Mouse (Mus musculus) spleen, adult 2 months (tissue): ENCODE results near the gene Myh6.

ENCODE experiments used
- CTCF ChIP-seq: fragments of 200-500 bp; IDR thresholded peaks from 2 replicates; pipeline ENCODE4 v1.5.1; 2011; ENCODE audit warnings: mild to moderate bottlenecking, inconsistent platforms; ENCODE audit not compliant: insufficient read depth, insufficient read length, insufficient replicate concordance; ENCODE audit errors: extremely low read depth
- POLR2A ChIP-seq: fragments of 200-500 bp; IDR thresholded peaks from 2 replicates; pipeline ENCODE4 v1.6.1; 2011; ENCODE audit warnings: low read depth, low read length, inconsistent platforms

DNA sequence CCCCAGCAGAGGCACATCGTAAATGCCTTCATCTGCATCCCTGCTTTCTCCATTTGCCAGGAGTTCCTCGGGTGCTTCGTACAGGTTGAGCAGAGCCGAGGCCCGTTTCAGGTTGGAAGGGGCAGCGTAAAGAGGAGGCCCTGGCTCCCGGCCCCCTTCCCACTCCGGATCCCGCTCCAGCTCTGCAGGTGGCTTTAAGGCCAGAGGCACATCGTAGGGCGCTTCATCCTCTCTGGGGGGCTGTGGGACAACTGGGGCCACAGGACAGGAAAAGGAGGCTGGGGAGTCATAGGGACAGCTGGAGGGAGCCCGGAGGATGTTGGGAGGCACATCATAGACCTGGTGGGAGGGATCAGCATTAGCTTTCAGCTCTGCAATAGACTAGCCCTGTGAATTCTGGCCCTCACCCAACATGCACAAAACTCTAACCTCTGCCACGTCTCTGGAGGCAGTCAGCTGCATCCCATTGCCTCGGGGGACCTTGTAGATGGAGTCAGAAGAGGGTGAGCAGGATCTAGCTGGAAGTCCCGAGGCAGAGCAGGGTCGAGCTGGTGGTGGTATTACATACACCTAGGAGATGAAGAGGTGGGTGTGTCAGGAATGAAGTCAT is 46.5 kb downstream of the Myh6 start:
- no peak for TF ChIP-seq POLR2A
- TF ChIP-seq CTCF, result no peak
